Mouse (Mus musculus) stomach, postnatal 0 days (tissue): ENCODE results near the gene Lzic. TPM values are rescaled to one million over a fixed set of nuclear protein-coding genes. Genes with fewer than 3 reads are reported as not detected.
"Not testable (repeated sequence)": the region's sequence is repeated elsewhere in the genome, so short reads cannot be mapped to it uniquely, and the experiment has no call there.

Experiments used
- ATAC-seq: fragments of 200-750 bp; cut with Nextera tagmentation; 2 replicates; pipeline ENCODE4 v1.8.0; 2017; ENCODE audit not compliant: low FRiP score, low TSS enrichment
- DNase-seq: peaks from one replicate; pipeline ENCODE4 v3.0.0-alpha.2; 2016; ENCODE audit warnings: low spot score
- H3K27ac ChIP-seq: fragments of 300-500 bp; sonication (generic); replicated peaks from 2 replicates; pipeline ENCODE4 v1.5.1; 2014; ENCODE audit warnings: mild to moderate bottlenecking, control low read depth
- H3K27me3 ChIP-seq: fragments of 300-500 bp; sonication (generic); 2 replicates; pipeline ENCODE4 v1.6.1; 2014; ENCODE audit warnings: low read length; ENCODE audit not compliant: control insufficient read depth, insufficient read depth
- H3K36me3 ChIP-seq: fragments of 300-500 bp; sonication (generic); 2 replicates; pipeline ENCODE4 v1.6.1; 2014; ENCODE audit warnings: low read length, mixed read lengths; ENCODE audit not compliant: control insufficient read depth, insufficient read depth
- H3K4me1 ChIP-seq: fragments of 300-500 bp; sonication (generic); replicated peaks from 2 replicates; pipeline ENCODE4 v1.6.1; 2014; ENCODE audit warnings: antibody characterized with exemption; ENCODE audit not compliant: control insufficient read depth, insufficient read depth
- H3K4me2 ChIP-seq: fragments of 300-500 bp; sonication (generic); replicated peaks from 2 replicates; pipeline ENCODE4 v1.6.1; 2014; ENCODE audit warnings: low read depth, mild to moderate bottlenecking, control low read depth, moderate library complexity
- H3K4me3 ChIP-seq: fragments of 300-500 bp; sonication (generic); 2 replicates; pipeline ENCODE4 v1.5.1; 2014; ENCODE audit warnings: low read depth, low read length, control low read depth
- H3K9ac ChIP-seq: fragments of 300-500 bp; sonication (generic); 2 replicates; pipeline ENCODE4 v1.6.1; 2014; ENCODE audit warnings: mild to moderate bottlenecking, low read length, control low read depth, mixed read lengths
- H3K9me3 ChIP-seq: fragments of 300-500 bp; sonication (generic); 2 replicates; pipeline ENCODE4 v1.6.1; 2016; ENCODE audit warnings: low read length; ENCODE audit not compliant: control insufficient read depth
- CTCF ChIP-seq: IDR thresholded peaks from 2 replicates; pipeline ENCODE4 v1.5.1; 2016; ENCODE audit warnings: antibody characterized with exemption, low read depth, mild to moderate bottlenecking, moderate library complexity
- EP300 ChIP-seq: optimal IDR thresholded peaks from 2 replicates; pipeline ENCODE3; 2016; ENCODE audit warnings: antibody characterized with exemption
- WGBS: fragments of 180-500 bp; shearing (Covaris S2); extraction: QIAGEN DNeasy Blood & Tissue Kit; methylation state at CpG from one replicate; pipeline ENCODE4 v1.1.7; 2014; 5-methylcytosine and 5-hydroxymethylcytosine counted together
- polyA plus RNA-seq: library from polyadenylated mRNA; unstranded; fragments of >200 nt; fragmentation: Nextera tagmentation; extraction: Ambion mirVana; gene quantifications from 2 replicates; pipeline ENCODE4 v1.2.1, GENCODE M21; 2015

Gene Lzic
- polyA plus RNA-seq, 1 experiment from 2014 or later, result 22.5 TPM

DNA sequence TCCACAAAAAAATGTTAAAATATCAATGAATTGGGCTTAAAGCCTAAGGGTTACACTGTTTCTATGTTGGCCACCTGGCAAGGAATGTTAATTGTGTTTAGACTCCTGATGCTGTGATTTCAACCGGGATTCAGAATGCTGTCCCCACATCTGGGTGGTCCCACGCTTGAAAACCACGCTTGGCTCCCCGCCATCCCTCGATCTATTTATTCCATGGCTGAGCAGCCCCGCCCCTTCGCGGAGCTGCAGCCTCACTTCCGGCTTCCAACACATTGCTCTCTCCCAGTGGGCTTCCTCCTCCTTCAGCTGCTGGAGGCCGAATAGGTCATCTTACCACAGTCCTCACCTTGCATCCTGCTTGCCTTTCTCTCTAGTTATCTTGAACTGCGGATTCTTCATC is 39.2 kb upstream of the Lzic start:
- Histone ChIP-seq H3K27me3 (no peaks in the 10 kb centered on the region), H3K27ac (peak overlapping the region; percentile 70), H3K4me3 (peak overlapping the region; percentile 10; the same call in 1 of the 2 replicates), H3K4me2 (peak overlapping the region; percentile 42), H3K4me1 (peaks cover 3% of the 10 kb centered on the region; the same call in 1 of the 2 replicates), H3K9ac (no peak overlapping the region), H3K9me3 (no peaks in the 10 kb centered on the region), H3K36me3 (no peaks in the 10 kb centered on the region)
- ATAC-seq, result peak; percentile 47; the same call in 1 of the 2 replicates
- DNase-seq, result peak; percentile 72
- no peak for TF ChIP-seq CTCF
- no peak for TF ChIP-seq EP300
- 3% methylated on average over 11 of the region's 11 CpGs for WGBS

GRCm38 (mm10) chr4:149446309-149446708 is 38.7 kb upstream of the Lzic start:
- no peaks in the 10 kb centered on the region for H3K36me3 ChIP-seq
- H3K27me3 ChIP-seq, result no peaks in the 10 kb centered on the region
- TF ChIP-seq EP300 (no peak), CTCF (no peak)
- H3K4me1 ChIP-seq, result peaks cover 3% of the 10 kb centered on the region; the same call in 1 of the 2 replicates
- ATAC-seq (no peak), DNase-seq (no peak)
- no peak overlapping the region for H3K9ac ChIP-seq
- 52% methylated on average over 1 of the region's 1 CpGs for WGBS
- peak overlapping the region; percentile 42 for H3K4me2 ChIP-seq
- H3K9me3 ChIP-seq, result no peaks in the 10 kb centered on the region
- H3K4me3 ChIP-seq, result no peak overlapping the region
- H3K27ac ChIP-seq, result peak overlapping the region; percentile 70

DNA sequence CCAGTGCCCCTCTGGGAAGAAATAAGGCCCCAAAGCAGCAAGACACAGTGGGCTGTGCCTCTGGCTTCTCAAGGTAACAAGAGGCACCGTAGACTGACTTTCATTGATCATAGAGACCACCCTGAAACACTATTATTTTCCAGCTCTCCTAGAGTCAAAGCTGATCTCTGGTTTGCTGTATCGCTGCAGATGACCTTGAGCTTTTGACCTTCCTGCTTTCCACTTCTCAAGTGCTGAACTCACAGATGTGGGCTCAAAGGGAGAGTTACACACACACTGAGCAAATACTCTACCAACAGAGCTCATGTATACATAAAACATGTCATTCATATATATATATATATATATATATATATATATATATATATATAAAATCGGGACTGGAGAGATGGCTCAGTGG is 34.4 kb upstream of the Lzic start:
- no peaks in the 10 kb centered on the region for H3K36me3 ChIP-seq
- peaks cover 3% of the 10 kb centered on the region; the same call in 1 of the 2 replicates for H3K4me1 ChIP-seq
- H3K4me3 ChIP-seq, result no peak overlapping the region
- H3K27me3 ChIP-seq, result no peaks in the 10 kb centered on the region
- TF ChIP-seq CTCF, result no peak
- no peak for TF ChIP-seq EP300
- H3K9ac ChIP-seq, result no peak overlapping the region
- 69% methylated on average over 3 of the region's 3 CpGs for WGBS
- H3K9me3 ChIP-seq, result no peaks in the 10 kb centered on the region
- H3K4me2 ChIP-seq, result no peak overlapping the region
- H3K27ac ChIP-seq, result no peak overlapping the region
- no peak for DNase-seq
- ATAC-seq, result no peak

DNA sequence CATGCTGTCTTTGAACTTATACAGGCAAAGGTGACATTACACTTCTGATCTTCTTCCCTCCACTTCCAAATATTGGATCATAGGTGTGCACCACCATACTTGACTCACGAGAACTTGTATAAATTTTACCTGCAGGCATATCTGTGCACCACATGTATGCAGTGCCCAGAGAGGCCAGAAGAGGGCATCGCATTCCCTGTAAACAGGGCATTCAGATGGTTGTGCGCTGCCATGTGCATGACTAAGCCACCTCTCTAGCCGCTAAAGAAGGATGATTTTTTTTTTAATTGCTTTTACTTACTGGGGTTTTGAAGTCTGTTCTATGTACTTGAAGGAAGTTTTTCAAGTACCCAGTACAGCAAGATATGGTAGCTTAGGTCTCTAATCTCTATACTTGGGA is 31.4 kb upstream of the Lzic start:
- Histone ChIP-seq H3K27me3 (no peaks in the 10 kb centered on the region), H3K9ac (no peak overlapping the region), H3K36me3 (no peaks in the 10 kb centered on the region), H3K4me3 (no peak overlapping the region), H3K27ac (no peak overlapping the region), H3K4me1 (no peaks in the 10 kb centered on the region), H3K4me2 (no peak overlapping the region), H3K9me3 (no peaks in the 10 kb centered on the region)
- WGBS, result 77% methylated on average over 4 of the region's 4 CpGs
- peak; percentile 76 for TF ChIP-seq CTCF
- TF ChIP-seq EP300, result no peak
- DNase-seq, result peak; percentile 75
- peak; percentile 48; the same call in 1 of the 2 replicates for ATAC-seq

GRCm38 (mm10) chr4:149454263-149454662 is 30.8 kb upstream of the Lzic start:
- no peak overlapping the region for H3K9ac ChIP-seq
- no peak overlapping the region for H3K4me3 ChIP-seq
- H3K9me3 ChIP-seq, result no peaks in the 10 kb centered on the region
- 64% methylated on average over 17 of the region's 17 CpGs for WGBS
- no peaks in the 10 kb centered on the region for H3K36me3 ChIP-seq
- H3K4me2 ChIP-seq, result no peak overlapping the region; the same call in 1 of the 2 replicates
- DNase-seq (peak; percentile 27), ATAC-seq (no peak)
- H3K27me3 ChIP-seq, result no peaks in the 10 kb centered on the region
- no peaks in the 10 kb centered on the region for H3K4me1 ChIP-seq
- H3K27ac ChIP-seq, result no peak overlapping the region
- TF ChIP-seq EP300, result no peak
- no peak for TF ChIP-seq CTCF

- 43% methylated on average over 8 of the region's 8 CpGs for WGBS
- Histone ChIP-seq H3K9ac (no peak within 1 kb of the TSS), H3K36me3 (no peaks in the 10 kb centered on the region), H3K4me3 (no peak within 1 kb of the TSS), H3K4me2 (no peak within 1 kb of the TSS; the same call in 1 of the 2 replicates), H3K9me3 (no peaks in the 10 kb centered on the region), H3K27ac (no peak within 1 kb of the TSS), H3K4me1 (no peaks in the 10 kb centered on the region), H3K27me3 (no peaks in the 10 kb centered on the region)
- TF ChIP-seq CTCF (no peak), EP300 (no peak)
- DNase-seq, result no peak
- no peak for ATAC-seq
Measured at GRCm38 (mm10) chr4:149454879-149455278, 30.1 kb upstream of the Lzic start, which contains the start of gene Rbp7. Gene Rbp7, minus strand, starts transcription at chr4:149454978.

GRCm38 (mm10) chr4:149457163-149457562 is 27.9 kb upstream of the Lzic start:
- WGBS, result 80% methylated on average over 24 of the region's 27 CpGs
- not testable (repeated sequence) for ATAC-seq, H3K9me3 ChIP-seq, DNase-seq, H3K27ac ChIP-seq, H3K9ac ChIP-seq, H3K27me3 ChIP-seq, H3K4me3 ChIP-seq, H3K4me1 ChIP-seq, H3K4me2 ChIP-seq, H3K36me3 ChIP-seq
